Mouse (Mus musculus): ENCODE data around the gene Cdon. TPM values are rescaled to one million over a fixed set of nuclear protein-coding genes. Genes with fewer than 3 reads are reported as not detected.

Gene Cdon
- polyA plus RNA-seq, 1 experiment from 2014 or later, result 17.2 TPM

- Histone ChIP-seq H3K9me3 (ENCODE audit: control insufficient read depth, low read length) (no peaks in the 10 kb centered on the region), H3K36me3 (ENCODE audit: control insufficient read depth, insufficient read depth, low read length) (no peaks in the 10 kb centered on the region), H3K27ac (ENCODE audit: low read depth, low read length) (no peak overlapping the region), H3K4me1 (replicated peaks; ENCODE audit: control insufficient read depth, insufficient read depth, low read length) (peaks cover 8% of the 10 kb centered on the region), H3K4me2 (ENCODE audit: low read depth, low read length, severe bottlenecking) (no peak overlapping the region), H3K9ac (ENCODE audit: low read length) (no peak overlapping the region), H3K4me3 (ENCODE audit: low read depth, low read length) (no peak overlapping the region), H3K27me3 (ENCODE audit: control insufficient read depth, insufficient read depth, low read length) (no peaks in the 10 kb centered on the region)
- DNase-seq (ENCODE audit: low spot score) (no peak), ATAC-seq (replicated peaks; ENCODE audit: low FRiP score) (no peak)
- 30% methylated on average over 13 of the region's 13 CpGs for WGBS
These were observed 22.9 kb downstream of the Cdon start for GRCm38 (mm10) chr9:35443618-35444511.

DNA sequence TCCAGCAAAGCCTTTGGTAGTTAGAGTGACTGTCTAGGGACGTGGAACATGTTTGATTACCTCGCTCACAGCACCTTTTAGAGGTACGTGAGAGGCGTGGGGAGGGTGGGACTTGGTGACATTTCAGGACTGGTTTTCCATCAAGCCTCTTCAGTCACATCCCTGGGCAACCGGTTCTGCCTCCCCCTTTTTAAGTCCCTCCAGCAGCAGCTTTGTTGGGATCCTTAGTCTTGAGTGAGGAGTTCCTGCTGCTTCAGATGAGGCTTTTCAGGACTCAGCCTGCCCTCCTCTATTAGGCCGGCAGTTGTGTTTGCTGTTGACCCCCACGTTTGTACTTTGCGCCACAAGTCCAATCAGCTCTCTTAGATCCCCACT is 23.6 kb downstream of the Cdon start:
- no peak overlapping the region for H3K4me2 ChIP-seq (ENCODE audit: low read depth, low read length, severe bottlenecking)
- no peak overlapping the region for H3K27ac ChIP-seq (ENCODE audit: low read depth, low read length)
- no peak for ATAC-seq (replicated peaks; ENCODE audit: low FRiP score)
- H3K4me3 ChIP-seq (ENCODE audit: low read depth, low read length), result no peak overlapping the region
- H3K9me3 ChIP-seq (ENCODE audit: control insufficient read depth, low read length), result no peaks in the 10 kb centered on the region
- H3K27me3 ChIP-seq (ENCODE audit: control insufficient read depth, insufficient read depth, low read length), result no peaks in the 10 kb centered on the region
- no peak for DNase-seq (ENCODE audit: low spot score)
- H3K9ac ChIP-seq (ENCODE audit: low read length), result no peak overlapping the region
- 53% methylated on average over 8 of the region's 8 CpGs for WGBS
- H3K36me3 ChIP-seq (ENCODE audit: control insufficient read depth, insufficient read depth, low read length), result no peaks in the 10 kb centered on the region
- peaks cover 8% of the 10 kb centered on the region for H3K4me1 ChIP-seq (replicated peaks; ENCODE audit: control insufficient read depth, insufficient read depth, low read length)

GRCm38 (mm10) chr9:35446916-35447315 is 26.0 kb downstream of the Cdon start:
- DNase-seq (ENCODE audit: low spot score), result no peak
- 68% methylated on average over 4 of the region's 4 CpGs for WGBS
- no peaks in the 10 kb centered on the region for H3K27me3 ChIP-seq (ENCODE audit: control insufficient read depth, insufficient read depth, low read length)
- no peaks in the 10 kb centered on the region for H3K36me3 ChIP-seq (ENCODE audit: control insufficient read depth, insufficient read depth, low read length)
- no peak for ATAC-seq (replicated peaks; ENCODE audit: low FRiP score)
- no peak overlapping the region for H3K4me3 ChIP-seq (ENCODE audit: low read depth, low read length)
- no peak overlapping the region for H3K4me2 ChIP-seq (ENCODE audit: low read depth, low read length, severe bottlenecking)
- H3K27ac ChIP-seq (ENCODE audit: low read depth, low read length), result no peak overlapping the region
- H3K9ac ChIP-seq (ENCODE audit: low read length), result no peak overlapping the region
- peaks cover 8% of the 10 kb centered on the region for H3K4me1 ChIP-seq (replicated peaks; ENCODE audit: control insufficient read depth, insufficient read depth, low read length)
- H3K9me3 ChIP-seq (ENCODE audit: control insufficient read depth, low read length), result no peaks in the 10 kb centered on the region

- WGBS, result 76% methylated on average over 6 of the region's 6 CpGs
- DNase-seq (ENCODE audit: low spot score), result no peak
These were observed 32.4 kb downstream of the Cdon start for GRCm38 (mm10) chr9:35453311-35453710.

DNA sequence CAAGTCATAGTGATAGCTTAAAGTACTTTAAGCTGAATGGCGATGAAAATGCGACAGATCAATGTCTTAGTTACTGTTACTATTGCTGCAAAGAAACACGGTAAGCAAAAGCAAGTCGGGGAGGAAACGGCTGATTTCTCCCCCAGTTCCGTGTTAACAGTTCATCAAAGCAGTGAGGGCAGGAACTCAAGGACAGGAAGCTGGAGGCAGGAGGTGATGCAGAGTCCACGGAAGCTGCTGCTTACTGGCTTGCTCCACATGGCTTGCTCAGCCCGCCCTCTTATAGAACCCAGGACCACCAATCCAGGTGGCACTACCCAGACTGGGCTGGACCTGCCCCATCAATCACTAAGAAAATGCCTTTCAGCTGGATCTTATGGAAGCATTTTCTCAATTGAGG is 38.7 kb downstream of the Cdon start:
- no peak for DNase-seq (ENCODE audit: low spot score)
- no peak for ATAC-seq (replicated peaks; ENCODE audit: low FRiP score)
- WGBS, result 90% methylated on average over 8 of the region's 8 CpGs
- H3K27me3 ChIP-seq (ENCODE audit: control insufficient read depth, insufficient read depth, low read length), result no peaks in the 10 kb centered on the region
- no peak overlapping the region for H3K27ac ChIP-seq (ENCODE audit: low read depth, low read length)
- no peaks in the 10 kb centered on the region for H3K4me1 ChIP-seq (replicated peaks; ENCODE audit: control insufficient read depth, insufficient read depth, low read length)
- no peak overlapping the region for H3K4me2 ChIP-seq (ENCODE audit: low read depth, low read length, severe bottlenecking)
- H3K9ac ChIP-seq (ENCODE audit: low read length), result no peak overlapping the region
- no peak overlapping the region for H3K4me3 ChIP-seq (ENCODE audit: low read depth, low read length)
- H3K9me3 ChIP-seq (ENCODE audit: control insufficient read depth, low read length), result no peaks in the 10 kb centered on the region
- H3K36me3 ChIP-seq (ENCODE audit: control insufficient read depth, insufficient read depth, low read length), result peaks cover 4% of the 10 kb centered on the region; the same call in 1 of the 2 replicates

More at GRCm38 (mm10) chr9:35453311-35453710, 32.4 kb downstream of the Cdon start:
- no peak overlapping the region for H3K4me2 ChIP-seq (ENCODE audit: low read depth, low read length, severe bottlenecking)
- no peak overlapping the region for H3K9ac ChIP-seq (ENCODE audit: low read length)
- H3K9me3 ChIP-seq (ENCODE audit: control insufficient read depth, low read length), result no peaks in the 10 kb centered on the region
- no peaks in the 10 kb centered on the region for H3K4me1 ChIP-seq (replicated peaks; ENCODE audit: control insufficient read depth, insufficient read depth, low read length)
- H3K27ac ChIP-seq (ENCODE audit: low read depth, low read length), result no peak overlapping the region
- H3K27me3 ChIP-seq (ENCODE audit: control insufficient read depth, insufficient read depth, low read length), result no peaks in the 10 kb centered on the region
- peaks cover 6% of the 10 kb centered on the region; the same call in 1 of the 2 replicates for H3K36me3 ChIP-seq (ENCODE audit: control insufficient read depth, insufficient read depth, low read length)
- no peak overlapping the region for H3K4me3 ChIP-seq (ENCODE audit: low read depth, low read length)
- ATAC-seq (replicated peaks; ENCODE audit: low FRiP score), result no peak

DNA sequence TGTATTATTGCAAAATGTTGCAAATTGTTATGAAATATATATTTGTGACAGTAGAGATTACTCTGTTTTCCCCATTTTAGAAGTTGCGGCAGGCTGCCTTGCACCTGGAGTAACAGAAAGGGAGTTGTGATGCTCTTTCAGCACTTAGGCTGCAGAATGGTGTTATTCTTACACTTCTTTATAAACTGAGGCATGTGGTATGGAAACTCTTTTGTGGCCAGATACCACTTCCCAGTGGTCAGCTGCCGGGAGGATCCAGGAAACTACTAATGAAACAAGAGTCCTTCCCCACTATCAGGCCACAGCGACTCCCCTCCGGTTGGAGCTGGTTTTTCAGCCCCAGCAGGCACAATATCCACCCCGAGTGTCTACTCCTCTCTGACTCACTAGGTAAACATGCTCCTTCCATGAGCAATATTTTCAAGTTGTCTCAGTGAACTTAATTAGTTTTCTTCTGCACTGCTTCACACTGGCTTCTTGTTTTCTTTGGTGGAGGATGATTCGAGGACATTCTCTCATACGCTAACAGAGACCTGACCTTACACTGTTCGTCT is 46.4 kb downstream of the Cdon start:
- Histone ChIP-seq H3K4me3 (ENCODE audit: low read depth, low read length) (no peak overlapping the region), H3K36me3 (ENCODE audit: control insufficient read depth, insufficient read depth, low read length) (peaks cover 3% of the 10 kb centered on the region), H3K27me3 (ENCODE audit: control insufficient read depth, insufficient read depth, low read length) (no peaks in the 10 kb centered on the region), H3K4me1 (replicated peaks; ENCODE audit: control insufficient read depth, insufficient read depth, low read length) (no peaks in the 10 kb centered on the region), H3K9ac (ENCODE audit: low read length) (no peak overlapping the region), H3K27ac (ENCODE audit: low read depth, low read length) (no peak overlapping the region), H3K4me2 (ENCODE audit: low read depth, low read length, severe bottlenecking) (no peak overlapping the region), H3K9me3 (ENCODE audit: control insufficient read depth, low read length) (no peaks in the 10 kb centered on the region)
- no peak for DNase-seq (ENCODE audit: low spot score)
- ATAC-seq (replicated peaks; ENCODE audit: low FRiP score), result no peak
- WGBS, result 78% methylated on average over 8 of the region's 8 CpGs

- no peak for DNase-seq (ENCODE audit: low spot score)
- H3K36me3 ChIP-seq (ENCODE audit: control insufficient read depth, insufficient read depth, low read length), result peaks cover under 1% of the 10 kb centered on the region
These were observed 48.0 kb downstream of the Cdon start for GRCm38 (mm10) chr9:35468913-35469312.

GRCm38 (mm10) chr9:35474104-35474724 is 53.3 kb downstream of the Cdon start:
- DNase-seq (ENCODE audit: low spot score), result no peak
- Histone ChIP-seq H3K4me2 (ENCODE audit: low read depth, low read length, severe bottlenecking) (no peak overlapping the region), H3K36me3 (ENCODE audit: control insufficient read depth, insufficient read depth, low read length) (no peaks in the 10 kb centered on the region; the same call in none of the 2 replicates), H3K4me1 (replicated peaks; ENCODE audit: control insufficient read depth, insufficient read depth, low read length) (no peaks in the 10 kb centered on the region), H3K9ac (ENCODE audit: low read length) (no peak overlapping the region), H3K9me3 (ENCODE audit: control insufficient read depth, low read length) (no peaks in the 10 kb centered on the region), H3K27ac (ENCODE audit: low read depth, low read length) (no peak overlapping the region), H3K27me3 (ENCODE audit: control insufficient read depth, insufficient read depth, low read length) (no peaks in the 10 kb centered on the region), H3K4me3 (ENCODE audit: low read depth, low read length) (no peak overlapping the region)
- no peak for ATAC-seq (replicated peaks; ENCODE audit: low FRiP score)
- WGBS, result 88% methylated on average over 10 of the region's 10 CpGs

More at GRCm38 (mm10) chr9:35468913-35469312, 48.0 kb downstream of the Cdon start:
- no peaks in the 10 kb centered on the region for H3K9me3 ChIP-seq (ENCODE audit: control insufficient read depth, low read length)
- no peaks in the 10 kb centered on the region for H3K4me1 ChIP-seq (replicated peaks; ENCODE audit: control insufficient read depth, insufficient read depth, low read length)
- no peak overlapping the region for H3K4me3 ChIP-seq (ENCODE audit: low read depth, low read length)
- no peak overlapping the region for H3K9ac ChIP-seq (ENCODE audit: low read length)
- H3K27ac ChIP-seq (ENCODE audit: low read depth, low read length), result no peak overlapping the region
- ATAC-seq (replicated peaks; ENCODE audit: low FRiP score), result no peak
- no peak overlapping the region for H3K4me2 ChIP-seq (ENCODE audit: low read depth, low read length, severe bottlenecking)
- H3K27me3 ChIP-seq (ENCODE audit: control insufficient read depth, insufficient read depth, low read length), result no peaks in the 10 kb centered on the region

All from forebrain, embryonic 11.5 days (tissue).